Mouse (Mus musculus): Measurements from ENCODE around the gene Arhgef26. TPM values are rescaled to one million over a fixed set of nuclear protein-coding genes. Genes with fewer than 3 reads are reported as not detected.

Arhgef26 gene
- total RNA-seq, 2 experiments from 2014 or later = 0.23 TPM; not detected in 1

- no peak for ATAC-seq (replicated peaks; ENCODE audit: low FRiP score, low TSS enrichment, poor library complexity, severe bottlenecking)
Measured at GRCm38 (mm10) chr3:62435923-62436322, 97.8 kb downstream of the Arhgef26 start.

- no peak for ATAC-seq (replicated peaks; ENCODE audit: low FRiP score, low TSS enrichment, poor library complexity, severe bottlenecking)
Measured at GRCm38 (mm10) chr3:62440431-62440969, 102.4 kb downstream of the Arhgef26 start.

GRCm38 (mm10) chr3:62443582-62444194 is 105.5 kb downstream of the Arhgef26 start:
- no peak for ATAC-seq (replicated peaks; ENCODE audit: low FRiP score, low TSS enrichment, poor library complexity, severe bottlenecking)

GRCm38 (mm10) chr3:62446271-62446670 is 108.1 kb downstream of the Arhgef26 start:
- ATAC-seq (replicated peaks; ENCODE audit: low FRiP score, low TSS enrichment, poor library complexity, severe bottlenecking) = no peak

- no peak for ATAC-seq (replicated peaks; ENCODE audit: low FRiP score, low TSS enrichment, poor library complexity, severe bottlenecking)
Measured at GRCm38 (mm10) chr3:62447151-62447550, 109.0 kb downstream of the Arhgef26 start.

- no peak for ATAC-seq (replicated peaks; ENCODE audit: low FRiP score, low TSS enrichment, poor library complexity, severe bottlenecking)
Measured at GRCm38 (mm10) chr3:62449871-62450496, 111.8 kb downstream of the Arhgef26 start.

- no peak for ATAC-seq (replicated peaks; ENCODE audit: low FRiP score, low TSS enrichment, poor library complexity, severe bottlenecking)
Measured at GRCm38 (mm10) chr3:62452961-62453360, 114.8 kb downstream of the Arhgef26 start.

GRCm38 (mm10) chr3:62454096-62454495 is 116.0 kb downstream of the Arhgef26 start:
- no peak for ATAC-seq (replicated peaks; ENCODE audit: low FRiP score, low TSS enrichment, poor library complexity, severe bottlenecking)

- ATAC-seq (replicated peaks; ENCODE audit: low FRiP score, low TSS enrichment, poor library complexity, severe bottlenecking) = no peak
Measured at GRCm38 (mm10) chr3:62455854-62456253, 117.7 kb downstream of the Arhgef26 start.

- peak; percentile 87 for ATAC-seq (replicated peaks; ENCODE audit: low FRiP score, low TSS enrichment, poor library complexity, severe bottlenecking)
Measured at GRCm38 (mm10) chr3:62458284-62459013, 120.3 kb downstream of the Arhgef26 start.

- no peak for ATAC-seq (replicated peaks; ENCODE audit: low FRiP score, low TSS enrichment, poor library complexity, severe bottlenecking)
Measured at GRCm38 (mm10) chr3:62459483-62459882, 121.3 kb downstream of the Arhgef26 start.

GRCm38 (mm10) chr3:62464276-62464675 is 126.1 kb downstream of the Arhgef26 start:
- no peak; the same call in 1 of the 2 replicates for ATAC-seq (replicated peaks; ENCODE audit: low FRiP score, low TSS enrichment, poor library complexity, severe bottlenecking)

- ATAC-seq (replicated peaks; ENCODE audit: low FRiP score, low TSS enrichment, poor library complexity, severe bottlenecking) = no peak
Measured at GRCm38 (mm10) chr3:62470179-62470578, 132.0 kb downstream of the Arhgef26 start.

- no peak for ATAC-seq (replicated peaks; ENCODE audit: low FRiP score, low TSS enrichment, poor library complexity, severe bottlenecking)
Measured at GRCm38 (mm10) chr3:62484340-62484739, 146.2 kb downstream of the Arhgef26 start.

- no peak for ATAC-seq (replicated peaks; ENCODE audit: low FRiP score, low TSS enrichment, poor library complexity, severe bottlenecking)
Measured at GRCm38 (mm10) chr3:62492568-62492967, 154.4 kb downstream of the Arhgef26 start.

GRCm38 (mm10) chr3:62499327-62499726 is 161.2 kb downstream of the Arhgef26 start:
- ATAC-seq (replicated peaks; ENCODE audit: low FRiP score, low TSS enrichment, poor library complexity, severe bottlenecking) = no peak

GRCm38 (mm10) chr3:62505166-62505900 is 167.2 kb downstream of the Arhgef26 start:
- no peak for ATAC-seq (replicated peaks; ENCODE audit: low FRiP score, low TSS enrichment, poor library complexity, severe bottlenecking)

- peak; percentile 100 for ATAC-seq (replicated peaks; ENCODE audit: low FRiP score, low TSS enrichment, poor library complexity, severe bottlenecking)
Measured at GRCm38 (mm10) chr3:62506488-62507205, 168.5 kb downstream of the Arhgef26 start, which contains the start of gene Dhx36. Gene Dhx36 (minus strand): TSS chr3:62507004.

GRCm38 (mm10) chr3:62507206-62507647 is 169.1 kb downstream of the Arhgef26 start:
- no peak for ATAC-seq (replicated peaks; ENCODE audit: low FRiP score, low TSS enrichment, poor library complexity, severe bottlenecking)
